Mouse (Mus musculus): Measurements from ENCODE around the gene Nav3.

DNA sequence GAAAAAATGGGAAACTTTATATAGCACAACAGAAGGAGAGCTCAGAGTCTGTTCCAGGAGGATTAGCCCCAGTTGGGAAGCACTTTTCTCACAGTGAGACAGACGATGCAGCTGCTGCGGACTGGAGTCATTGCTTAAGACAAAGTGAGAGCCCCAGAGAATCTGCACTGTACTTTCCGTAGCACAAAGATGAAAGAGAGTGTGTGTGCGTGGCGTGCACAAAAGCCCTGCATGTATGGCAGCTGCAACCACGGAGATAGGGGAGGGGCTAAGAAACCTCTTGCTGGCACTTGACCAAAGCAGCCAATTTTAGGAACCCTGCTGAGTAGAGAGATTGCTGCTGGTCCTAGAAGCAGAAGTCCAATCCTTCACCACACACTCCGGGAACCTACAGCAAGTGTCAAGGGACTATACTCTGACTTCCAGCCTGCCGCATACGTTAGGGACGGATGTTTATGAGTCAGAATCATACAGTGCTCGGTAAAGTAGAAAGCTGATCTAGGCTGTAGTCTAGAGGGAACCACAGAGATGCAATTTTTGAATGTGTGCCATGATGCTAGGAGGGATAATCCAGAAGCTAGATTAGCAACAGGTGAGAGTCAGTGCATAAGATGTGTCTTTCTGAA is 21.8 kb upstream of the Nav3 start:
- TF ChIP-seq CTCF (IDR thresholded peaks at IDR 0.05; ENCODE audit: extremely low read depth, insufficient read depth, low read length) (no peak), POLR2A (IDR thresholded peaks at IDR 0.05; ENCODE audit: extremely low read depth, insufficient read depth, low read length) (no peak)
